Mouse (Mus musculus): ENCODE data around the gene Atp6v0e2. TPM values are rescaled to one million over a fixed set of nuclear protein-coding genes. Genes with fewer than 3 reads are reported as not detected.

The Atp6v0e2 gene
- polyA plus RNA-seq, 1 experiment from 2014 or later: 19.8 TPM

DNA sequence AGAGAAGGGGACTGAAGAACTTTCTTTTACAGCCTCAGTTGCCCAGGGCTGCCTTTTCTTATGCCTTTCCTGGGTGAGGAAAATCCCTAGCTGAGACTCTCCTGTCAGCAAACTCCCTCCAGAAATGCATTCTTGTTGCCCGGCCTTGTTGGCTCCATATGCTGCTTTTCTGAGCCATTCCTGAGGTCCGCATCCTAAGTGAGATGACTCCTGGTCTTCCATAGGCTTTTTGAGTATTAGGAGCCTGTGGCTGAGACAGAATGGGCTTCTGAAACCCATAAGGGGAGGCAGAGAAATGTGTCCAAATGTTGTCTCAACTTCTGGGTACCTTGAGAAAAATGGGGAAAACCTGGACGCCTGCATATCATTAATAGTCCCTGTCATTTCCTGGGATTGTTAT is 36.6 kb downstream of the Atp6v0e2 start:
- 60% methylated on average over 3 of the region's 3 CpGs for WGBS (ENCODE audit: insufficient replicate concordance)

DNA sequence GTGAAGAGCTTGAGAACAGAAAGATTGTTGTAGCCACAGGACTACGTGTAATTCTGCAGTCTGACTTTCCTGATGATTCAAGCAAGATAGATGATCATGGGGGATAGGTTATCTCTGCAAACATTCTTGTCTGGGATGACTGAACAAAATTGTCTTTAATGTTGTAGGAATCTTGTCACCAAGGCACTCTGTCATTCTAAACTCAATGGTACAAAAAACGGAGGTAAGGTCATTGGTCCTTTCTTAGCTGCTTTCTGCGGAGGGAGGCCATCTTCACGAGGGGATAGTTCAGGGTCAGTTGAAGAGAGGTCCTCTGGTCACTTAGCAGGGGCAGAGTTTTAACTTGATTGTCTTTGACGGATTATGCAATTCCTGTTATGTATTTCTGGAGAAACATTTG is 41.3 kb downstream of the Atp6v0e2 start:
- Histone ChIP-seq H3K9me3 (replicated peaks; ENCODE audit: control insufficient read depth, low read length) (no peaks in the 10 kb centered on the region), H3K27ac (ENCODE audit: low read depth, low read length) (peak overlapping the region; percentile 25; the same call in 1 of the 2 replicates), H3K27me3 (ENCODE audit: control insufficient read depth, insufficient read depth, low read length) (no peaks in the 10 kb centered on the region), H3K4me2 (no peak overlapping the region), H3K9ac (ENCODE audit: low read depth, low read length) (no peak overlapping the region), H3K4me1 (ENCODE audit: control insufficient read depth, insufficient read depth, low read length) (peaks cover 6% of the 10 kb centered on the region), H3K36me3 (ENCODE audit: control insufficient read depth, insufficient read depth, low read length) (no peaks in the 10 kb centered on the region), H3K4me3 (ENCODE audit: low read depth, low read length) (no peak overlapping the region)
- 51% methylated on average over 5 of the region's 5 CpGs for WGBS (ENCODE audit: insufficient replicate concordance)
- ATAC-seq (replicated peaks; ENCODE audit: insufficient number of reproducible peaks, low FRiP score, low TSS enrichment): no peak

More for the DNA sequence above, 36.6 kb downstream of the Atp6v0e2 start:
- Histone ChIP-seq H3K4me2 (no peak overlapping the region), H3K4me1 (ENCODE audit: control insufficient read depth, insufficient read depth, low read length) (peaks cover 18% of the 10 kb centered on the region), H3K4me3 (ENCODE audit: low read depth, low read length) (no peak overlapping the region), H3K36me3 (ENCODE audit: control insufficient read depth, insufficient read depth, low read length) (no peaks in the 10 kb centered on the region), H3K9ac (ENCODE audit: low read depth, low read length) (no peak overlapping the region), H3K27ac (ENCODE audit: low read depth, low read length) (0 out of 2 replicates have a peak overlapping the region, but pooled peaks have one; percentile 10), H3K9me3 (replicated peaks; ENCODE audit: control insufficient read depth, low read length) (no peaks in the 10 kb centered on the region), H3K27me3 (ENCODE audit: control insufficient read depth, insufficient read depth, low read length) (no peaks in the 10 kb centered on the region)
- no peak for ATAC-seq (replicated peaks; ENCODE audit: insufficient number of reproducible peaks, low FRiP score, low TSS enrichment)

DNA sequence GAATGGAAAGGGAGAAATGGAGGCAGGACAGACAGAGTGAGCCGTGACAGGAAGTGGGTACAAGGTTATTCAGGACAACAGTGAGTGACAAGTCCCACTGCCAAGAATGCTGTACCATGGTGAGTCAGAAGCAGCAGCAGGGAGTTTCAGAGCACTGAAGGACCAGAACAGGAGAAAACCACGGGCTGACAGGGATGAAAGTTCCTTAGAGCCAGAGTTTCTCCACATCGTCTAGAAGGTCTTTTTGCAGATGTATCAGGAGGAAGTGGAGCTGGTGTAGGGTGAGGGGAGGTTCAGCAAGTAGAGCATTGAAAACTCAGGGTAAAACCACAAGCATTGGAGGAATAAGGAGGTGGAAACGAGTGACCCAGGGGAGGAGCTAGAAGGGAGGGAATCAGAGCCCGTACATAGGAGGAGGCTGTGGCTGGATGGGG is 41.8 kb downstream of the Atp6v0e2 start:
- Histone ChIP-seq H3K4me3 (ENCODE audit: low read depth, low read length) (no peak overlapping the region), H3K9ac (ENCODE audit: low read depth, low read length) (peak overlapping the region; percentile 50), H3K4me2 (peak overlapping the region; percentile 9; the same call in 1 of the 2 replicates), H3K36me3 (ENCODE audit: control insufficient read depth, insufficient read depth, low read length) (no peaks in the 10 kb centered on the region), H3K9me3 (replicated peaks; ENCODE audit: control insufficient read depth, low read length) (no peaks in the 10 kb centered on the region), H3K27ac (ENCODE audit: low read depth, low read length) (peak overlapping the region; percentile 25; the same call in 1 of the 2 replicates), H3K4me1 (ENCODE audit: control insufficient read depth, insufficient read depth, low read length) (peaks cover 6% of the 10 kb centered on the region), H3K27me3 (ENCODE audit: control insufficient read depth, insufficient read depth, low read length) (no peaks in the 10 kb centered on the region)
- 19% methylated on average over 5 of the region's 5 CpGs for WGBS (ENCODE audit: insufficient replicate concordance)
- ATAC-seq (replicated peaks; ENCODE audit: insufficient number of reproducible peaks, low FRiP score, low TSS enrichment): no peak

DNA sequence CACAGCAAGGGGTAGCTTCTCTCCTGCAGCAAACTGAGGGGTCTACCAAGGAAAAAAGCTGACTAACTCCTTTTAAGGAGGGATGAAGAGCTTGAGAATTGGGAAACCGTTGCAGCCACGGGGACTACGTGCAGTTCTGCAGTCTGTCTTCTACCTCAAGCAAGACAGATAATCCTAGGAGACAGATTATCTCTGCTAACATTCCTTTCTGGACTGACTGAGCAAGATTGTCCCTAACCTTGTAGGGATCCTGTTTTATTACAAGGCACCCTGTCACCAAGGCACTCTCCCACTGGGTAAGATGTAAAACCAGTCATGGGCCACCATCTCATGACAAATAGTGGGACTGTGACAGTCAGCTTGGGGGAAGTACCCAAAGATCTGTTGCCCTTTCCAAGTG is 43.8 kb downstream of the Atp6v0e2 start:
- 11% methylated on average over 3 of the region's 3 CpGs for WGBS (ENCODE audit: insufficient replicate concordance)
- no peak for ATAC-seq (replicated peaks; ENCODE audit: insufficient number of reproducible peaks, low FRiP score, low TSS enrichment)
- Histone ChIP-seq H3K36me3 (ENCODE audit: control insufficient read depth, insufficient read depth, low read length) (no peaks in the 10 kb centered on the region), H3K27ac (ENCODE audit: low read depth, low read length) (0 out of 2 replicates have a peak overlapping the region, but pooled peaks have one; percentile 17), H3K27me3 (ENCODE audit: control insufficient read depth, insufficient read depth, low read length) (no peaks in the 10 kb centered on the region), H3K9ac (ENCODE audit: low read depth, low read length) (no peak overlapping the region), H3K4me1 (ENCODE audit: control insufficient read depth, insufficient read depth, low read length) (peaks cover 6% of the 10 kb centered on the region; the same call in 1 of the 2 replicates), H3K4me3 (ENCODE audit: low read depth, low read length) (no peak overlapping the region), H3K4me2 (no peak overlapping the region), H3K9me3 (replicated peaks; ENCODE audit: control insufficient read depth, low read length) (no peaks in the 10 kb centered on the region)

DNA sequence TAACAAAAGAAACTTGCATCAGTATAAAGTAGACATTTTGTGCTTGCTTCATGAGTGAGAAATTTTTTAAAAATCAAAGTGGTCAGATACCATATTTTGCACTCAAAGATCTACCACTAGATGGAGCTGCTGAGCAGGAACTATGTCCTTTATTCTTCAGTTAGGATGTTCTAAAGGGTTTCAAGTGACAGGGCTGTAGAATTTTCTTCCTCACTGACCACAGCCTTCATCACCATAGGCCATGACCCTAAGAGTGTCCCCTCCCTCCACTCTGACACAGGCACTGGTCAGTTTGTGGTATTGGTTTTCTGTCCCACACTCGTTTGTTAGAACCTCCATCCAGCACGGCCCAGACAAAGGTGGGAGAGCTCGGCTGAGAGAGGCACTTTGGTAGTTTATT is 44.6 kb downstream of the Atp6v0e2 start:
- Histone ChIP-seq H3K4me2 (no peak overlapping the region), H3K9ac (ENCODE audit: low read depth, low read length) (no peak overlapping the region), H3K27me3 (ENCODE audit: control insufficient read depth, insufficient read depth, low read length) (no peaks in the 10 kb centered on the region), H3K27ac (ENCODE audit: low read depth, low read length) (no peak overlapping the region), H3K4me1 (ENCODE audit: control insufficient read depth, insufficient read depth, low read length) (peaks cover 6% of the 10 kb centered on the region; the same call in 1 of the 2 replicates), H3K36me3 (ENCODE audit: control insufficient read depth, insufficient read depth, low read length) (no peaks in the 10 kb centered on the region), H3K9me3 (replicated peaks; ENCODE audit: control insufficient read depth, low read length) (no peaks in the 10 kb centered on the region), H3K4me3 (ENCODE audit: low read depth, low read length) (no peak overlapping the region)
- 63% methylated on average over 3 of the region's 3 CpGs for WGBS (ENCODE audit: insufficient replicate concordance)
- no peak for ATAC-seq (replicated peaks; ENCODE audit: insufficient number of reproducible peaks, low FRiP score, low TSS enrichment)

DNA sequence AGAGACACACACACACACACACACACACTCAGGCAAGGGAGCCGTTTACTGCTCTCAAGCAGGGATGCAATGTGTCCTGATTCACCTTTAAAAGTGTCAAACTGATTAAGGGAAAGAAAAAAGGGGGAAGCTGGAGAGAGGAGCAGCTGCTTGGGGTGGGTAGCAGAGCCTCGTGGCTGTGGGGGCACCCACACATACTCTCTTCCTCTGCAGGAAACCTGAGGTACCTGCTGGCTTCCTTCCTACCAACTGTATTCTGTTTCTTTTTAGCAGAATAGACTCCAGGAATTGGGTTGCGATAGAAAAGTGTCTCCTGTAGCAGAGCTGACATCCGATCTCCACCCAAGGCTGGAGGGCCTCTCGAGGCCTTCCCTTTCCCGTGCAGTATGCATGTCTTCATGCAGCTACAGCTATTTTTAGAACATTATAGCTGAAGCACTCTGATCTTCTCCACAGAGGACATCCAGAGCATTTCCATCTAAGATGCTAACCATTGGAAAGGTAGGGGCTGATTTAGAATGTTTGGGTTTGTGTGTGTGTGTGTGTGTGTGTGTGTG is 51.9 kb downstream of the Atp6v0e2 start, which contains the start of gene Gm45021:
Gene Gm45021 (plus strand): TSS at position 417 of the 557 bp plus-strand sequence.
- Histone ChIP-seq H3K27me3 (ENCODE audit: control insufficient read depth, insufficient read depth, low read length) (no peaks in the 10 kb centered on the region), H3K4me2 (peak within 1 kb of the TSS; percentile 20), H3K4me1 (ENCODE audit: control insufficient read depth, insufficient read depth, low read length) (peaks cover 9% of the 10 kb centered on the region)

More for the DNA sequence above, 51.9 kb downstream of the Atp6v0e2 start, which contains the start of gene Gm45021:
- no peak for ATAC-seq (replicated peaks; ENCODE audit: insufficient number of reproducible peaks, low FRiP score, low TSS enrichment)
- H3K36me3 ChIP-seq (ENCODE audit: control insufficient read depth, insufficient read depth, low read length): no peaks in the 10 kb centered on the region
- WGBS (ENCODE audit: insufficient replicate concordance): 19% methylated on average over 6 of the region's 6 CpGs
- peak within 1 kb of the TSS; percentile 59; the same call in 1 of the 2 replicates for H3K9ac ChIP-seq (ENCODE audit: low read depth, low read length)
- no peaks in the 10 kb centered on the region for H3K9me3 ChIP-seq (replicated peaks; ENCODE audit: control insufficient read depth, low read length)
- H3K4me3 ChIP-seq (ENCODE audit: low read depth, low read length): no peak within 1 kb of the TSS
- peak within 1 kb of the TSS; percentile 85 for H3K27ac ChIP-seq (ENCODE audit: low read depth, low read length)

Other genes starting within 250 kb of the Atp6v0e2 start
- 14.7 and 15.4 TPM in 2 replicates for gene Krba1, start 142.0 kb upstream of the Atp6v0e2 start, polyA plus RNA-seq (2014; fragmentation: Nextera tagmentation; extraction: Ambion mirVana)
- 17.3 and 17.8 TPM in 2 replicates for gene Zfp467, start 91.8 kb upstream of the Atp6v0e2 start, polyA plus RNA-seq (2014; fragmentation: Nextera tagmentation; extraction: Ambion mirVana)
- gene Sspo, start 89.4 kb upstream of the Atp6v0e2 start, polyA plus RNA-seq (2014; fragmentation: Nextera tagmentation; extraction: Ambion mirVana): 0.41 and 0.54 TPM in 2 replicates
- 6.6 and 9.6 TPM in 2 replicates for gene Lrrc61, start 17.2 kb downstream of the Atp6v0e2 start, polyA plus RNA-seq (2014; fragmentation: Nextera tagmentation; extraction: Ambion mirVana)
- gene Rarres2, start 35.2 kb downstream of the Atp6v0e2 start, polyA plus RNA-seq (2014; fragmentation: Nextera tagmentation; extraction: Ambion mirVana): 16.4 and 18.3 TPM in 2 replicates
- gene Gm45021, start 52.0 kb downstream of the Atp6v0e2 start, polyA plus RNA-seq (2014; fragmentation: Nextera tagmentation; extraction: Ambion mirVana): 0.77 and 1.3 TPM in 2 replicates
- 22.0 and 26.5 TPM in 2 replicates for gene Repin1, start 56.3 kb downstream of the Atp6v0e2 start, polyA plus RNA-seq (2014; fragmentation: Nextera tagmentation; extraction: Ambion mirVana)
- gene Gm44965, start 56.3 kb downstream of the Atp6v0e2 start, polyA plus RNA-seq (2014; fragmentation: Nextera tagmentation; extraction: Ambion mirVana): not detected in 2 replicates
- gene Zfp775, start 64.4 kb downstream of the Atp6v0e2 start, polyA plus RNA-seq (2014; fragmentation: Nextera tagmentation; extraction: Ambion mirVana): 5.8 and 6.0 TPM in 2 replicates
- 0.66 and 0.83 TPM in 2 replicates for gene AI854703, start 89.1 kb downstream of the Atp6v0e2 start, polyA plus RNA-seq (2014; fragmentation: Nextera tagmentation; extraction: Ambion mirVana)
- gene Gimap8, start 109.6 kb downstream of the Atp6v0e2 start, polyA plus RNA-seq (2014; fragmentation: Nextera tagmentation; extraction: Ambion mirVana): 0.26 and 0.68 TPM in 2 replicates
- gene Gimap9, start 138.5 kb downstream of the Atp6v0e2 start, polyA plus RNA-seq (2014; fragmentation: Nextera tagmentation; extraction: Ambion mirVana): 8.8 and 10.6 TPM in 2 replicates
- 8.6 and 10.0 TPM in 2 replicates for gene Gimap4, start 146.9 kb downstream of the Atp6v0e2 start, polyA plus RNA-seq (2014; fragmentation: Nextera tagmentation; extraction: Ambion mirVana)
- gene Gimap6, start 170.6 kb downstream of the Atp6v0e2 start, polyA plus RNA-seq (2014; fragmentation: Nextera tagmentation; extraction: Ambion mirVana): 30.5 and 30.6 TPM in 2 replicates
- 2.6 and 4.8 TPM in 2 replicates for gene Gm28053, start 181.0 kb downstream of the Atp6v0e2 start, polyA plus RNA-seq (2014; fragmentation: Nextera tagmentation; extraction: Ambion mirVana)
- not detected in 2 replicates for gene Gimap7, start 181.0 kb downstream of the Atp6v0e2 start, polyA plus RNA-seq (2014; fragmentation: Nextera tagmentation; extraction: Ambion mirVana)
- 17.6 and 22.5 TPM in 2 replicates for gene Gimap1, start 201.4 kb downstream of the Atp6v0e2 start, polyA plus RNA-seq (2014; fragmentation: Nextera tagmentation; extraction: Ambion mirVana)
- 5.3 and 5.9 TPM in 2 replicates for gene Gimap5, start 208.6 kb downstream of the Atp6v0e2 start, polyA plus RNA-seq (2014; fragmentation: Nextera tagmentation; extraction: Ambion mirVana)
- not detected in 2 replicates for gene Gimap3, start 233.2 kb downstream of the Atp6v0e2 start, polyA plus RNA-seq (2014; fragmentation: Nextera tagmentation; extraction: Ambion mirVana)